Mouse (Mus musculus): ENCODE data around the gene B3gnt7. TPM values are rescaled to one million over a fixed set of nuclear protein-coding genes. Genes with fewer than 3 reads are reported as not detected.

Gene B3gnt7
- polyA plus RNA-seq, 1 experiment = 1.0 TPM

GRCm38 (mm10) chr1:86348083-86348482 is 45.5 kb downstream of the B3gnt7 start:
- 85% methylated on average over 1 of the region's 1 CpGs for WGBS
- H3K27me3 ChIP-seq (ENCODE audit: control insufficient read depth, insufficient read depth, low read length) = no peaks in the 10 kb centered on the region
- TF ChIP-seq CTCF (IDR thresholded peaks at IDR 0.05; ENCODE audit: borderline replicate concordance, insufficient read depth, low read depth, low read length) = no peak
- no peak for TF ChIP-seq POLR2A (IDR thresholded peaks at IDR 0.05; ENCODE audit: borderline replicate concordance, insufficient read depth, low read length)
- no peak for DNase-seq
- H3K4me1 ChIP-seq (ENCODE audit: control insufficient read depth, insufficient read depth, low read length) = no peaks in the 10 kb centered on the region
- no peak overlapping the region for H3K4me3 ChIP-seq (replicated peaks; ENCODE audit: insufficient read depth, low read depth, low read length)
- H3K27ac ChIP-seq (ENCODE audit: insufficient read depth, low read length) = no peak overlapping the region

- no peak overlapping the region for H3K4me3 ChIP-seq (replicated peaks; ENCODE audit: insufficient read depth, low read depth, low read length)
- no peaks in the 10 kb centered on the region for H3K4me1 ChIP-seq (ENCODE audit: control insufficient read depth, insufficient read depth, low read length)
- H3K27ac ChIP-seq (ENCODE audit: insufficient read depth, low read length) = no peak overlapping the region
- WGBS = 72% methylated on average over 4 of the region's 4 CpGs
- no peak for DNase-seq
- H3K27me3 ChIP-seq (ENCODE audit: control insufficient read depth, insufficient read depth, low read length) = no peaks in the 10 kb centered on the region
- no peak for TF ChIP-seq POLR2A (IDR thresholded peaks at IDR 0.05; ENCODE audit: borderline replicate concordance, insufficient read depth, low read length)
- no peak for TF ChIP-seq CTCF (IDR thresholded peaks at IDR 0.05; ENCODE audit: borderline replicate concordance, insufficient read depth, low read depth, low read length)
Measured at GRCm38 (mm10) chr1:86348801-86349200, 46.2 kb downstream of the B3gnt7 start.

DNA sequence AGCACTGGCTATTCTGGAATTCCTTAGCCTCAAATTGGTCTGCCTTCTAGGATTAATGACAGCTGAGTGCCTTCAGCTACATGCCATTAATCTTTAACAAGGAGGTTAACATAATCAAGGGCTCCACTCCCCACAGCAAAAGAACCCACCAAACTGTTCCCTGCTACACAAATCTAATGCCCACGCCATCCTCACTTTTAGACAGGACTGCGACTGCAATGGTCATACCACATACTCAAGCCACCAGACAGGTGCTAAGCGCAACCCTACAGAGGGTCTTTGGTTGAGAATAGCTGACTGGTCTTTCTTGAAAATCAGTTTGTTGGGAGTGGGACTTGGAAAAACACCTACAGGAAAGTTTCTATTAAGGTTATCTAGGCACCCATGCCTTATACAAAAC is 46.6 kb downstream of the B3gnt7 start:
- Histone ChIP-seq H3K4me3 (replicated peaks; ENCODE audit: insufficient read depth, low read depth, low read length) (no peak overlapping the region), H3K4me1 (ENCODE audit: control insufficient read depth, insufficient read depth, low read length) (no peaks in the 10 kb centered on the region), H3K27ac (ENCODE audit: insufficient read depth, low read length) (no peak overlapping the region), H3K27me3 (ENCODE audit: control insufficient read depth, insufficient read depth, low read length) (no peaks in the 10 kb centered on the region)
- DNase-seq = no peak
- no peak for TF ChIP-seq CTCF (IDR thresholded peaks at IDR 0.05; ENCODE audit: borderline replicate concordance, insufficient read depth, low read depth, low read length)
- TF ChIP-seq POLR2A (IDR thresholded peaks at IDR 0.05; ENCODE audit: borderline replicate concordance, insufficient read depth, low read length) = no peak
- 95% methylated on average over 3 of the region's 3 CpGs for WGBS

DNA sequence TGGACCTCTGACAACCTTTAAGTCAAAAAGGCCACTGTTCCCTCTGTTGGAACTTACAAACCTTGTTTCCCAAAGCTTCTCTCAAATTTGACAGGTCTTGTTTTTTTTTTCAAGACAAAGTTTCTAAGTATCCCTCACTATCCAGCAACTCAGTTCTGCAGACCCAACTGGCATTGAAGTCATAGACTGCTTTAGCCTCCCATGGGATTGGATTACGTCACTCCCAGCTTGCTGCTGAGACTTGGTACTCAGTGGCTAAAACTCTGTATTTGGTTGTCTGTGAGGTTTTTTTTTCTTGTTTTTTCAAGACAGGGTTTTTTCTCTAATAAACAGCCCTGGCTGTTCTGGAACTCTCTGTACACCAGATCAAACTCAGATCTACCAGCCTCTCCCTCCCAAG is 47.1 kb downstream of the B3gnt7 start:
- Histone ChIP-seq H3K27me3 (ENCODE audit: control insufficient read depth, insufficient read depth, low read length) (no peaks in the 10 kb centered on the region), H3K4me3 (replicated peaks; ENCODE audit: insufficient read depth, low read depth, low read length) (no peak overlapping the region), H3K4me1 (ENCODE audit: control insufficient read depth, insufficient read depth, low read length) (no peaks in the 10 kb centered on the region), H3K27ac (ENCODE audit: insufficient read depth, low read length) (no peak overlapping the region)
- 73% methylated on average over 1 of the region's 1 CpGs for WGBS
- no peak for DNase-seq
- TF ChIP-seq CTCF (IDR thresholded peaks at IDR 0.05; ENCODE audit: borderline replicate concordance, insufficient read depth, low read depth, low read length) (no peak), POLR2A (IDR thresholded peaks at IDR 0.05; ENCODE audit: borderline replicate concordance, insufficient read depth, low read length) (no peak)

DNA sequence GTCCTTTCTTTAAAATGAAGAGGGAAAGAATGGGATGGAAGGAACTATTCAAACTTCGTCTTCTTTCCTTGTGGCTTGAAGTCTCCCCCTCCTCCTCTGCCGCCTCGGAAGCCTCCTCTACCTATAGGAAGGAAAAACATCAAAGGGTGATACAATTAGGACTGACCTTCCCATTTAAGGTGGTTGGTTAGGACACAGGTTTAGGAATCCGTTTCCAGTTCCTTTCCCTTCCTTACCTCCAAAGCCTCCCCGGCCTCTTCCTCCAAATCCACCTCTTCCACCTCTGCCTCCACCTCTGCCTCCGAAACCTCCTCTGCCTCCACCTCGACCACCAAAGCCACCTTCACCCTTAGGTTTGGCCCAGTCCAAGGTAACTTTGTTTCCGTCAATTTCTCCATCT is 47.9 kb downstream of the B3gnt7 start:
- DNase-seq = no peak
- Histone ChIP-seq H3K27ac (ENCODE audit: insufficient read depth, low read length) (no peak overlapping the region), H3K27me3 (ENCODE audit: control insufficient read depth, insufficient read depth, low read length) (no peaks in the 10 kb centered on the region), H3K4me1 (ENCODE audit: control insufficient read depth, insufficient read depth, low read length) (no peaks in the 10 kb centered on the region), H3K4me3 (replicated peaks; ENCODE audit: insufficient read depth, low read depth, low read length) (no peak overlapping the region)
- 89% methylated on average over 8 of the region's 8 CpGs for WGBS
- TF ChIP-seq CTCF (IDR thresholded peaks at IDR 0.05; ENCODE audit: borderline replicate concordance, insufficient read depth, low read depth, low read length) (no peak), POLR2A (IDR thresholded peaks at IDR 0.05; ENCODE audit: borderline replicate concordance, insufficient read depth, low read length) (no peak)

DNA sequence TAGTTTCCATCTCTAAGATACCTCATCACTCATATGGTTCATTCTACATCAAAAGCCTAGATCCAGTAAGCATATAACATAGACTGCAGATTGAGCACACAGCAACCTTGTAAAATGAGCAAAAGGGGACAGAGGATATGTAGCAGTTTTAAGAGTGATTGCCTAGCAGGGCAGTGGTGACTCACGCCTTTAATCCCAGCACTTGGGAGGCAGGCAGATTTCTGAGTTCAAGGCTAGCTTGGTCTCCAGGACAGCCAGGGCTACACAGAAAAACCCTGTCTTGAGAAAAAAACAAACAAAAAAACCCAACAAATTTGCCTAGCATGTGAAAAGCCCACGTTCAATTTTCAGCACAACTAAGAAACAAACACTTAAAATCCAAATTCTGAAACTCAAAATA is 51.6 kb downstream of the B3gnt7 start:
- TF ChIP-seq POLR2A (IDR thresholded peaks at IDR 0.05; ENCODE audit: borderline replicate concordance, insufficient read depth, low read length) = no peak
- no peak for TF ChIP-seq CTCF (IDR thresholded peaks at IDR 0.05; ENCODE audit: borderline replicate concordance, insufficient read depth, low read depth, low read length)
- no peak overlapping the region for H3K27ac ChIP-seq (ENCODE audit: insufficient read depth, low read length)
- DNase-seq = no peak
- H3K4me1 ChIP-seq (ENCODE audit: control insufficient read depth, insufficient read depth, low read length) = peaks cover 3% of the 10 kb centered on the region; the same call in 1 of the 2 replicates
- H3K4me3 ChIP-seq (replicated peaks; ENCODE audit: insufficient read depth, low read depth, low read length) = no peak overlapping the region
- WGBS = 88% methylated on average over 2 of the region's 2 CpGs
- no peaks in the 10 kb centered on the region for H3K27me3 ChIP-seq (ENCODE audit: control insufficient read depth, insufficient read depth, low read length)

Other genes with a start within 250 kb of the B3gnt7 start
- gene Psmd1, start 238.4 kb upstream of the B3gnt7 start, polyA plus RNA-seq (2012; rRNA removed) = 81.1 and 84.2 TPM in 2 replicates
- gene Htr2b, start 190.9 kb upstream of the B3gnt7 start, polyA plus RNA-seq (2012; rRNA removed) = not detected in 2 replicates
- gene Gm21972, start 169.2 kb upstream of the B3gnt7 start, polyA plus RNA-seq (2012; rRNA removed) = 0.95 and 1.8 TPM in 2 replicates
- 24.4 and 24.9 TPM in 2 replicates for gene Armc9, start 148.1 kb upstream of the B3gnt7 start, polyA plus RNA-seq (2012; rRNA removed)
- gene Ncl, start 56.6 kb downstream of the B3gnt7 start, polyA plus RNA-seq (2012; rRNA removed) = 105 and 134 TPM in 2 replicates
- 1.6 and 1.8 TPM in 2 replicates for gene Nmur1, start 123.4 kb downstream of the B3gnt7 start, polyA plus RNA-seq (2012; rRNA removed)
- gene Tex44, start 123.5 kb downstream of the B3gnt7 start, polyA plus RNA-seq (2012; rRNA removed) = not detected in 2 replicates
- 610 and 672 TPM in 2 replicates for gene Ptma, start 223.9 kb downstream of the B3gnt7 start, polyA plus RNA-seq (2012; rRNA removed)

Data from cerebellum, adult 2 months (tissue).